Mouse (Mus musculus) neural tube, embryonic 11.5 days (tissue): ENCODE results near the gene Hook2. TPM values are rescaled to one million over a fixed set of nuclear protein-coding genes. Genes with fewer than 3 reads are reported as not detected.

Experiments used
- ATAC-seq: fragments of 200-750 bp; cut with Nextera tagmentation; 2 replicates; pipeline ENCODE4 v1.8.0; 2017; ENCODE audit warnings: moderate number of reproducible peaks, mild to moderate bottlenecking, moderate TSS enrichment, moderate library complexity; ENCODE audit not compliant: insufficient read depth, low FRiP score, low TSS enrichment
- DNase-seq: peaks from one replicate; pipeline ENCODE4 v3.0.0-alpha.2; 2015; ENCODE audit warnings: low spot score
- H3K27ac ChIP-seq: fragments of 300-500 bp; sonication (generic); 2 replicates; pipeline ENCODE4 v1.5.1; 2014; ENCODE audit warnings: low read depth, mild to moderate bottlenecking, low read length
- H3K27me3 ChIP-seq: fragments of 300-500 bp; sonication (generic); 2 replicates; pipeline ENCODE4 v1.6.1; 2014; ENCODE audit warnings: mild to moderate bottlenecking, low read length, mixed read lengths; ENCODE audit not compliant: control insufficient read depth, insufficient read depth
- H3K36me3 ChIP-seq: fragments of 300-500 bp; sonication (generic); 2 replicates; pipeline ENCODE4 v1.6.1; 2014; ENCODE audit warnings: mild to moderate bottlenecking, low read length, moderate library complexity, mixed read lengths; ENCODE audit not compliant: control insufficient read depth, insufficient read depth
- H3K4me1 ChIP-seq: fragments of 300-500 bp; sonication (generic); 2 replicates; pipeline ENCODE4 v1.6.1; 2014; ENCODE audit warnings: low read length, mixed read lengths; ENCODE audit not compliant: control insufficient read depth, insufficient read depth
- H3K4me2 ChIP-seq: fragments of 300-500 bp; sonication (generic); 2 replicates; pipeline ENCODE4 v1.6.1; 2014; ENCODE audit warnings: low read depth, mild to moderate bottlenecking, moderate library complexity
- H3K4me3 ChIP-seq: fragments of 300-500 bp; sonication (generic); 2 replicates; pipeline ENCODE4 v1.5.1; 2014; ENCODE audit warnings: low read depth, low read length
- H3K9ac ChIP-seq: fragments of 300-500 bp; sonication (generic); 2 replicates; pipeline ENCODE4 v1.6.1; 2014; ENCODE audit warnings: mild to moderate bottlenecking, low read length
- H3K9me3 ChIP-seq: fragments of 300-500 bp; sonication (generic); 2 replicates; pipeline ENCODE4 v1.6.1; 2016; ENCODE audit warnings: low read length; ENCODE audit not compliant: control insufficient read depth
- WGBS: fragments of 180-500 bp; shearing (Covaris S2); extraction: QIAGEN DNeasy Blood & Tissue Kit; methylation state at CpG from one replicate; pipeline ENCODE4 v1.1.7; 2014; 5-methylcytosine and 5-hydroxymethylcytosine counted together
- polyA plus RNA-seq: library from polyadenylated mRNA; unstranded; fragments of >200 nt; fragmentation: Nextera tagmentation; extraction: Ambion mirVana; gene quantifications from 2 replicates; pipeline ENCODE4 v1.2.1, GENCODE M21; 2014

The Hook2 gene
- polyA plus RNA-seq, 1 experiment from 2014 or later, result 12.9 TPM

- DNase-seq, result peak; percentile 92
- ATAC-seq, result peak; percentile 86
- Histone ChIP-seq H3K4me3 (peak overlapping the region; percentile 44), H3K9ac (peak overlapping the region; percentile 23), H3K9me3 (no peaks in the 10 kb centered on the region), H3K27me3 (peaks cover 37% of the 10 kb centered on the region), H3K27ac (no peak overlapping the region), H3K4me1 (peaks cover 36% of the 10 kb centered on the region), H3K36me3 (no peaks in the 10 kb centered on the region; the same call in 1 of the 2 replicates), H3K4me2 (peak overlapping the region; percentile 79)
- under 1% methylated on average over 60 of the region's 61 CpGs for WGBS
Observed at GRCm38 (mm10) chr8:84976031-84976762, 14.2 kb upstream of the Hook2 start.

GRCm38 (mm10) chr8:84976763-84977434 is 13.5 kb upstream of the Hook2 start:
- Histone ChIP-seq H3K4me3 (peak overlapping the region; percentile 44), H3K36me3 (no peaks in the 10 kb centered on the region; the same call in 1 of the 2 replicates), H3K4me2 (peak overlapping the region; percentile 79), H3K27ac (no peak overlapping the region), H3K4me1 (peaks cover 36% of the 10 kb centered on the region), H3K9ac (no peak overlapping the region), H3K27me3 (peaks cover 37% of the 10 kb centered on the region), H3K9me3 (no peaks in the 10 kb centered on the region)
- WGBS, result 1% methylated on average over 25 of the region's 25 CpGs
- ATAC-seq (no peak), DNase-seq (no peak)

- ATAC-seq (no peak), DNase-seq (peak; percentile 57)
- Histone ChIP-seq H3K9me3 (no peaks in the 10 kb centered on the region), H3K9ac (peak overlapping the region; percentile 39), H3K4me1 (peaks cover 36% of the 10 kb centered on the region), H3K4me2 (peak overlapping the region; percentile 79), H3K27me3 (peaks cover 37% of the 10 kb centered on the region), H3K4me3 (peak overlapping the region; percentile 44), H3K36me3 (no peaks in the 10 kb centered on the region), H3K27ac (peak overlapping the region; percentile 29; the same call in 1 of the 2 replicates)
- 1% methylated on average over 69 of the region's 70 CpGs for WGBS
Observed at GRCm38 (mm10) chr8:84977435-84978247, 12.8 kb upstream of the Hook2 start.

GRCm38 (mm10) chr8:84978248-84978940 is 12.0 kb upstream of the Hook2 start, which contains the start of gene Junb:
Junb (minus strand) TSS chr8:84978718.
- DNase-seq (peak; percentile 83), ATAC-seq (peak; percentile 8; the same call in 1 of the 2 replicates)
- peak within 1 kb of the TSS; percentile 39 for H3K9ac ChIP-seq
- peaks cover 36% of the 10 kb centered on the region for H3K4me1 ChIP-seq
- peak within 1 kb of the TSS; percentile 79 for H3K4me2 ChIP-seq
- H3K36me3 ChIP-seq, result no peaks in the 10 kb centered on the region
- peaks cover 37% of the 10 kb centered on the region for H3K27me3 ChIP-seq
- H3K9me3 ChIP-seq, result no peaks in the 10 kb centered on the region
- under 1% methylated on average over 58 of the region's 63 CpGs for whole genome bisulfite sequencing
- peak within 1 kb of the TSS; percentile 44 for H3K4me3 ChIP-seq
- H3K27ac ChIP-seq, result peak within 1 kb of the TSS; percentile 29; the same call in 1 of the 2 replicates

- H3K36me3 ChIP-seq, result no peaks in the 10 kb centered on the region
- 0 out of 2 replicates have a peak, but pooled peaks have one; percentile 11 for ATAC-seq
- DNase-seq, result peak; percentile 84
- H3K4me3 ChIP-seq, result peak overlapping the region; percentile 26
- no peaks in the 10 kb centered on the region for H3K9me3 ChIP-seq
- 4% methylated on average over 42 of the region's 42 CpGs for WGBS
- peaks cover 37% of the 10 kb centered on the region for H3K27me3 ChIP-seq
- H3K4me1 ChIP-seq, result peaks cover 39% of the 10 kb centered on the region
- H3K4me2 ChIP-seq, result peak overlapping the region; percentile 51
- no peak overlapping the region for H3K27ac ChIP-seq
- no peak overlapping the region for H3K9ac ChIP-seq
Observed at GRCm38 (mm10) chr8:84979599-84980421, 10.6 kb upstream of the Hook2 start.

- DNase-seq, result peak; percentile 47
- no peak for ATAC-seq
- H3K36me3 ChIP-seq, result no peaks in the 10 kb centered on the region
- no peak overlapping the region for H3K27ac ChIP-seq
- H3K9me3 ChIP-seq, result no peaks in the 10 kb centered on the region
- 42% methylated on average over 11 of the region's 11 CpGs for WGBS
- H3K4me3 ChIP-seq, result no peak overlapping the region
- H3K4me1 ChIP-seq, result peaks cover 48% of the 10 kb centered on the region
- H3K9ac ChIP-seq, result peak overlapping the region; percentile 3; the same call in 1 of the 2 replicates
- peak overlapping the region; percentile 7; the same call in 1 of the 2 replicates for H3K4me2 ChIP-seq
- peaks cover 37% of the 10 kb centered on the region for H3K27me3 ChIP-seq
Observed at GRCm38 (mm10) chr8:84980622-84981358, 9.6 kb upstream of the Hook2 start.
